Mouse (Mus musculus) heart, embryonic 14.5 days (tissue): Measurements from ENCODE around the gene Ccdc117. TPM values are rescaled to one million over a fixed set of nuclear protein-coding genes. Genes with fewer than 3 reads are reported as not detected.
A peak's percentile ranks its signal among the peaks of the same experiment; 100 is the strongest.

Source experiments
- ATAC-seq: fragments of 200-750 bp; cut with Nextera tagmentation; 2 replicates; pipeline ENCODE4 v1.8.0; 2017; ENCODE audit warnings: low read depth, moderate TSS enrichment; ENCODE audit not compliant: insufficient number of reproducible peaks, insufficient read depth, low FRiP score
- H3K27ac ChIP-seq, 2 experiments: fragments of 200-500 bp in 1 of 2; fragments of 300-500 bp in 1 of 2; sonication (generic) in 1 of 2; replicated peaks in 1 of 2; 2 replicates each; pipeline ENCODE4 v1.5.1; 2012 to 2014; ENCODE audit warnings: low read depth in 2 of 2, low read length in 2 of 2, control low read depth in 1 of 2, mild to moderate bottlenecking in 1 of 2, mixed read lengths in 1 of 2; ENCODE audit not compliant: control insufficient read depth in 1 of 2, insufficient read depth in 1 of 2
- H3K27me3 ChIP-seq: fragments of 300-500 bp; sonication (generic); 2 replicates; pipeline ENCODE4 v1.6.1; 2014; ENCODE audit warnings: mild to moderate bottlenecking, low read length, control low read depth; ENCODE audit not compliant: control insufficient read depth, insufficient read depth
- H3K36me3 ChIP-seq: fragments of 300-500 bp; sonication (generic); 2 replicates; pipeline ENCODE4 v1.6.1; 2014; ENCODE audit warnings: mild to moderate bottlenecking, control low read depth, low read length, mixed read lengths; ENCODE audit not compliant: control insufficient read depth, insufficient read depth
- H3K4me1 ChIP-seq, 2 experiments: fragments of 200-500 bp in 1 of 2; fragments of 300-500 bp in 1 of 2; sonication (generic) in 1 of 2; 2 replicates each; pipeline ENCODE4 v1.6.1; 2012 to 2014; ENCODE audit warnings: low read length in 2 of 2, control low read depth in 1 of 2, mixed read lengths in 1 of 2; ENCODE audit not compliant: control insufficient read depth in 2 of 2, insufficient read depth in 2 of 2
- H3K4me2 ChIP-seq: fragments of 300-500 bp; sonication (generic); 2 replicates; pipeline ENCODE4 v1.6.1; 2014; ENCODE audit warnings: mild to moderate bottlenecking, low read length
- H3K4me3 ChIP-seq, 2 experiments: fragments of 200-500 bp in 1 of 2; fragments of 300-500 bp in 1 of 2; sonication (generic) in 1 of 2; 2 replicates each; pipeline ENCODE4 v1.5.1; 2012 to 2014; ENCODE audit warnings: low read length in 2 of 2, mild to moderate bottlenecking in 2 of 2, control low read depth in 1 of 2, low read depth in 1 of 2, moderate library complexity in 1 of 2; ENCODE audit not compliant: control insufficient read depth in 1 of 2, insufficient read depth in 1 of 2
- H3K9ac ChIP-seq: fragments of 300-500 bp; sonication (generic); 2 replicates; pipeline ENCODE4 v1.6.1; 2014; ENCODE audit warnings: mild to moderate bottlenecking, low read length
- H3K9me3 ChIP-seq: fragments of 300-500 bp; sonication (generic); 2 replicates; pipeline ENCODE4 v1.6.1; 2016; ENCODE audit warnings: low read length, control low read depth; ENCODE audit not compliant: control insufficient read depth
- WGBS: fragments of 180-500 bp; shearing (Covaris S2); extraction: QIAGEN DNeasy Blood & Tissue Kit; methylation state at CpG from one replicate; pipeline ENCODE4 v1.1.7; 2014; 5-methylcytosine and 5-hydroxymethylcytosine counted together
- polyA plus RNA-seq: library from polyadenylated mRNA; unstranded; fragments of >200 nt; fragmentation: Nextera tagmentation; extraction: Ambion mirVana; gene quantifications from 2 replicates; pipeline ENCODE4 v1.2.1, GENCODE M21; 2014

Gene Ccdc117
- polyA plus RNA-seq, 1 experiment from 2014 or later: 12.5 TPM

- no peak for ATAC-seq
- peak overlapping the region in 1 of 2 experiments; percentile 10; a peak in 1 of 4 replicates for H3K27ac ChIP-seq
Observed at GRCm38 (mm10) chr11:5498422-5498821, 43.6 kb downstream of the Ccdc117 start.

GRCm38 (mm10) chr11:5496559-5497248, 45.3 kb downstream of the Ccdc117 start:
- Histone ChIP-seq H3K27me3 (no peaks in the 10 kb centered on the region), H3K27ac (no peak overlapping the region), H3K4me2 (no peak overlapping the region), H3K9ac (no peak overlapping the region), H3K9me3 (no peaks in the 10 kb centered on the region), H3K36me3 (no peaks in the 10 kb centered on the region), H3K4me1 (no peaks in the 10 kb centered on the region), H3K4me3 (no peak overlapping the region)
- WGBS: 88% methylated on average over 13 of the region's 13 CpGs
- ATAC-seq: no peak

More at GRCm38 (mm10) chr11:5498422-5498821, 43.6 kb downstream of the Ccdc117 start:
- Histone ChIP-seq H3K27me3 (no peaks in the 10 kb centered on the region), H3K4me3 (no peak overlapping the region), H3K9ac (no peak overlapping the region), H3K4me2 (no peak overlapping the region), H3K4me1 (no peaks in the 10 kb centered on the region), H3K36me3 (no peaks in the 10 kb centered on the region), H3K9me3 (no peaks in the 10 kb centered on the region)
- WGBS: 77% methylated on average over 9 of the region's 9 CpGs

DNA sequence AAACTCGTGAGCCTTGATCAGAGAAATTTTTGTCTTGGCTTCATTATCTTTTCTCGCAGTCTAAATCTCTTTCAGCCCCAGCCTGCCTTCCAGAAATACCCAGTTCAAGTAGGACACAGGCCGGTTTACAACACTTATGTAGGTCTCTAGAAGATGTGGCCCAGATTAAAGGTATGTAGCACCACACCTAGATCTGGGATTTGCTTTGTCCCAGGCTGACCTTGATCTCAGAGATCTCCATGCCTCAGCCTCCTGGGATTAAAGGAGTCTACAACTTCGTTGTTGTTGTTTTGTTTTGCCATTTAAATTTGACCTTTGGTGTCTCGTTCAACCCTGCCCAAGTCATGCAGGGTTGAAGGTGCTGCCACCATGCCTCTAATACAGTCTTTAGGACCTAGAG, 46.1 kb downstream of the Ccdc117 start:
- 68% methylated on average over 5 of the region's 5 CpGs for WGBS
- Histone ChIP-seq H3K36me3 (no peaks in the 10 kb centered on the region), H3K27ac (no peak overlapping the region), H3K4me2 (no peak overlapping the region), H3K4me3 (no peak overlapping the region), H3K9ac (no peak overlapping the region), H3K9me3 (no peaks in the 10 kb centered on the region), H3K27me3 (no peaks in the 10 kb centered on the region), H3K4me1 (no peaks in the 10 kb centered on the region)
- no peak for ATAC-seq

DNA sequence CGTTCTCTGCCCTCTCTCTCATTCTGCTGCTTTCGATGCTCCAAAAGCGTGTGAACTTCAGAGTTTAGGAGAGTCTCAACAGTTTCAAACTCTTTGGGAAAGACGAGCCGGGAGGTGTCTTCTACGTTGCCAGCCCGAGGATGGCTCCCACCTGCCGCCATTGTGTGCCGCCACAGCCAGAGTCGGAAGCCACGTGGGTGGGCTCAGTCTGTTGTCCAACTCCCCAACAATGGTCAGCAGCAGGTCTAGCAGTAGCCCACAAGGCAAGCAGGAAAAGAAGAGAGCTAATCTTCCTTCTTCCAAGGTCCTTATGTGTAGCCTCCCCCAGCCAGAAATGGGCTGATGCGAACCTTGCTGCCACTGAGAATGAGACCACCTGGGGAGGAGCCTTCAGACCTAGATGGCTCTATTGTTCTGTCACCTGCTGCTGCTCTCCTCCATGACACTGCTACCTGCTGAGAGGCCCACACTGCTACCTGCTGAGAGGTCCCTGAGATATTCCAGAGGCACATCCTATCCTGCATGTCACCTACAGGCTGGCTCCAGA, 46.6 kb downstream of the Ccdc117 start:
- WGBS: 77% methylated on average over 12 of the region's 12 CpGs
- no peak overlapping the region for H3K4me3 ChIP-seq
- no peaks in the 10 kb centered on the region for H3K4me1 ChIP-seq
- H3K27me3 ChIP-seq: no peaks in the 10 kb centered on the region
- no peak overlapping the region for H3K9ac ChIP-seq
- no peaks in the 10 kb centered on the region for H3K36me3 ChIP-seq
- no peak for ATAC-seq
- H3K27ac ChIP-seq: no peak overlapping the region
- H3K9me3 ChIP-seq: no peaks in the 10 kb centered on the region
- no peak overlapping the region for H3K4me2 ChIP-seq

DNA sequence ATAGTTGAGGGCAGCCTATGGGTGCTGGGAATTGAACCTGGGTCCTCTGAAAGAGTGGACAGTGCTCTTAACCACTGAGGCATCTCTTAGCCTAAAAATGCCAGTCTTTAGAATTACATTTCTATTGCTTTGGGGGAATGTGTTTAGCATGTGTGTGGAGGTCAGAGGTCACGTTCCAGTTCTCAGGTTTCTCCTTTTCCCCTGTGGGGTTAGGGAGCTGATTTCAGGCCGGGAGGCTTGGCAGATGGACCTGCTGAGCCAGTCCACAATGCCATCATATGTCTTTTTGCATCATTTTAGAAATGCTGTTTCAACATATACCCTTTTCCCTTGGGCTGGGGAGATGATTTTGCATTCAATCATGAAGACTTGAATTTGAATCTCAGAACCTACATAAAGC, 48.1 kb downstream of the Ccdc117 start:
- no peak overlapping the region for H3K9ac ChIP-seq
- H3K4me3 ChIP-seq: no peak overlapping the region
- no peaks in the 10 kb centered on the region for H3K27me3 ChIP-seq
- H3K36me3 ChIP-seq: no peaks in the 10 kb centered on the region
- WGBS: 69% methylated on average over 2 of the region's 2 CpGs
- H3K4me2 ChIP-seq: no peak overlapping the region
- no peak overlapping the region for H3K27ac ChIP-seq
- H3K4me1 ChIP-seq: no peaks in the 10 kb centered on the region
- no peak for ATAC-seq
- no peaks in the 10 kb centered on the region for H3K9me3 ChIP-seq

GRCm38 (mm10) chr11:5491912-5492311, 50.1 kb downstream of the Ccdc117 start:
- Histone ChIP-seq H3K4me1 (no peaks in the 10 kb centered on the region), H3K9me3 (no peaks in the 10 kb centered on the region), H3K36me3 (no peaks in the 10 kb centered on the region), H3K27me3 (no peaks in the 10 kb centered on the region), H3K27ac (no peak overlapping the region), H3K9ac (no peak overlapping the region), H3K4me3 (no peak overlapping the region), H3K4me2 (no peak overlapping the region)
- WGBS: 37% methylated on average over 7 of the region's 7 CpGs
- no peak for ATAC-seq

DNA sequence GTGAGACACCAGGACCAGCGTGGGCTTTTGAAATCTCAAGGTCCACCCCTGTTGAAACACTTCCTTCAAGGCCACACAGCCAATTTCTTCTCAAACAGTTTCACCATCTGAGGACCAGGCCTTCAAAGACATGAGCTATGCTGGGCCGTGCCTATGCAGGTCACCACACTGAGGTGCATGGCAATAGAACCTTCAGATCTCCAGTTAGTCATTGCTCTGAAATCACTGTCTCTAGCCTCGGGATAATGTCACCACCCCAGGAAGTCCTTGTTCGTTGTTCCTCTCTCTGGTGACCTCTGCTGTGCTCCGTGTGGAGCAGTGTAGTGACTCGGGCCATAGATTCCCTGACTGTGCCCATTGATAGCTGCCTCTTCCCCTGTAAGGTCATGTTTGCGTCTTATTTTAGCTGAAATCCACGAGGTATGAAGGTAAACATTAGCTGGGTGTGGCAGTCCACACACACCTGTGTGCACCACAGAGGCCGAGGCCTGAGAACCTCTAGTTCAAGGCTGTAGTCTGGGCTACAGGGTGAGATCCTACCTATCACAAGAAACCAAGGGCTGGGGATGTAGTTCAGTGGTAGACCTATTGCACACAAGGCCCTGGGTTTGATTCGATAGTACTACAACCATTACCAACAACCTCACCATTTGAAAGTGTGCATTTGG, 50.9 kb downstream of the Ccdc117 start:
- H3K9me3 ChIP-seq: no peaks in the 10 kb centered on the region
- H3K4me2 ChIP-seq: no peak overlapping the region
- WGBS: 80% methylated on average over 10 of the region's 10 CpGs
- H3K4me3 ChIP-seq: no peak overlapping the region
- H3K27ac ChIP-seq: no peak overlapping the region
- H3K27me3 ChIP-seq: no peaks in the 10 kb centered on the region
- H3K4me1 ChIP-seq: no peaks in the 10 kb centered on the region
- ATAC-seq: no peak
- no peaks in the 10 kb centered on the region for H3K36me3 ChIP-seq
- H3K9ac ChIP-seq: no peak overlapping the region
